Mouse (Mus musculus): ENCODE results near the gene Clcn2. TPM values are rescaled to one million over a fixed set of nuclear protein-coding genes. Genes with fewer than 3 reads are reported as not detected.

Clcn2 gene
- polyA plus RNA-seq (2015; fragmentation: Nextera tagmentation; extraction: Ambion mirVana), result 3.8 TPM in 2 replicates

GRCm38 (mm10) chr16:20717181-20717977, at the start of gene Clcn2, which contains the start of gene Polr2h:
Clcn2 (minus strand) TSS chr16:20717746.
Polr2h (plus strand) TSS chr16:20717665.
- H3K36me3 ChIP-seq (ENCODE audit: control insufficient read depth, insufficient read depth), result peaks cover 6% of the 10 kb centered on the region
- under 1% methylated on average over 62 of the region's 62 CpGs for WGBS
- H3K4me2 ChIP-seq (ENCODE audit: low read depth, low read length), result peak within 1 kb of the TSS; percentile 88
- peak within 1 kb of the TSS; percentile 80 for H3K4me3 ChIP-seq (ENCODE audit: low read length)
- no peaks in the 10 kb centered on the region for H3K9me3 ChIP-seq (replicated peaks; ENCODE audit: control insufficient read depth, low read length)
- peaks cover 18% of the 10 kb centered on the region for H3K4me1 ChIP-seq (ENCODE audit: control insufficient read depth, insufficient read depth, low read length)
- no peaks in the 10 kb centered on the region for H3K27me3 ChIP-seq (ENCODE audit: control insufficient read depth, insufficient read depth, low read length)
- peak within 1 kb of the TSS; percentile 91 for H3K27ac ChIP-seq (ENCODE audit: low read length)
- peak; percentile 86 for ATAC-seq (replicated peaks; ENCODE audit: extremely low read depth, insufficient read depth, low FRiP score)
- peak within 1 kb of the TSS; percentile 80 for H3K9ac ChIP-seq (ENCODE audit: low read length)

- no peak for ATAC-seq (replicated peaks; ENCODE audit: extremely low read depth, insufficient read depth, low FRiP score)
Observed at GRCm38 (mm10) chr16:20765244-20765643, 47.7 kb upstream of the Clcn2 start.

GRCm38 (mm10) chr16:20761681-20762080, 44.1 kb upstream of the Clcn2 start:
- Histone ChIP-seq H3K4me2 (ENCODE audit: low read depth, low read length) (no peak overlapping the region), H3K9ac (ENCODE audit: low read length) (no peak overlapping the region), H3K27ac (ENCODE audit: low read length) (no peak overlapping the region), H3K36me3 (ENCODE audit: control insufficient read depth, insufficient read depth) (no peaks in the 10 kb centered on the region), H3K9me3 (replicated peaks; ENCODE audit: control insufficient read depth, low read length) (no peaks in the 10 kb centered on the region), H3K4me3 (ENCODE audit: low read length) (no peak overlapping the region), H3K27me3 (ENCODE audit: control insufficient read depth, insufficient read depth, low read length) (no peaks in the 10 kb centered on the region), H3K4me1 (ENCODE audit: control insufficient read depth, insufficient read depth, low read length) (no peaks in the 10 kb centered on the region)
- WGBS, result 4% methylated on average over 3 of the region's 3 CpGs
- no peak for ATAC-seq (replicated peaks; ENCODE audit: extremely low read depth, insufficient read depth, low FRiP score)

More at GRCm38 (mm10) chr16:20765244-20765643, 47.7 kb upstream of the Clcn2 start:
- no peaks in the 10 kb centered on the region for H3K27me3 ChIP-seq (ENCODE audit: control insufficient read depth, insufficient read depth, low read length)
- no peaks in the 10 kb centered on the region for H3K4me1 ChIP-seq (ENCODE audit: control insufficient read depth, insufficient read depth, low read length)
- H3K27ac ChIP-seq (ENCODE audit: low read length), result no peak overlapping the region
- WGBS, result 42% methylated on average over 9 of the region's 9 CpGs
- no peaks in the 10 kb centered on the region for H3K9me3 ChIP-seq (replicated peaks; ENCODE audit: control insufficient read depth, low read length)
- H3K4me2 ChIP-seq (ENCODE audit: low read depth, low read length), result no peak overlapping the region
- no peaks in the 10 kb centered on the region for H3K36me3 ChIP-seq (ENCODE audit: control insufficient read depth, insufficient read depth)
- H3K4me3 ChIP-seq (ENCODE audit: low read length), result no peak overlapping the region
- H3K9ac ChIP-seq (ENCODE audit: low read length), result no peak overlapping the region

DNA sequence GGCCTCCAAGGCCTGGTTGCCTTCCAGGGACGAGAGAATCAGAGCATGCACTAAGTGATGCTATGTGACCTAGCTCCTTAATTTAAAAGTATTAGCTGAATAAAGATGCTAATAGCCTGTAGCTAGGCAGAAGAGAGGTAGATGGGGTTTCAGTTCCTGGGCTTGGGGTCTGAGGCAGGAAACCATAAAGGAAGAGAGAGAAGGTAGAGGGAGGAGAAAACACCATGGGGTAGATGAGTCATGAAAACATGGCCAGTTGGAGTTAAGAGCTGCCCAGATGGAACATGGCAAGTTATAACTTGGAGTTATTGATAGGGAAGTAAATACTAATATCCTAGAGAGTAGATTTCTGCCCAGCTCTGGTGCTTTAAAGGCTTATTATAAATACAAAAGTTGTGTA, 39.8 kb upstream of the Clcn2 start:
- H3K4me1 ChIP-seq (ENCODE audit: control insufficient read depth, insufficient read depth, low read length), result no peaks in the 10 kb centered on the region
- H3K4me3 ChIP-seq (ENCODE audit: low read length), result no peak overlapping the region
- no peaks in the 10 kb centered on the region for H3K9me3 ChIP-seq (replicated peaks; ENCODE audit: control insufficient read depth, low read length)
- no peaks in the 10 kb centered on the region for H3K36me3 ChIP-seq (ENCODE audit: control insufficient read depth, insufficient read depth)
- H3K27ac ChIP-seq (ENCODE audit: low read length), result no peak overlapping the region
- no peak overlapping the region for H3K4me2 ChIP-seq (ENCODE audit: low read depth, low read length)
- no peaks in the 10 kb centered on the region for H3K27me3 ChIP-seq (ENCODE audit: control insufficient read depth, insufficient read depth, low read length)
- no peak for ATAC-seq (replicated peaks; ENCODE audit: extremely low read depth, insufficient read depth, low FRiP score)
- 57% methylated on average over 1 of the region's 1 CpGs for WGBS
- no peak overlapping the region for H3K9ac ChIP-seq (ENCODE audit: low read length)

GRCm38 (mm10) chr16:20756052-20756451, 38.5 kb upstream of the Clcn2 start:
- Histone ChIP-seq H3K9ac (ENCODE audit: low read length) (no peak overlapping the region), H3K9me3 (replicated peaks; ENCODE audit: control insufficient read depth, low read length) (no peaks in the 10 kb centered on the region), H3K4me3 (ENCODE audit: low read length) (no peak overlapping the region), H3K4me1 (ENCODE audit: control insufficient read depth, insufficient read depth, low read length) (no peaks in the 10 kb centered on the region), H3K4me2 (ENCODE audit: low read depth, low read length) (no peak overlapping the region), H3K27ac (ENCODE audit: low read length) (no peak overlapping the region), H3K36me3 (ENCODE audit: control insufficient read depth, insufficient read depth) (no peaks in the 10 kb centered on the region), H3K27me3 (ENCODE audit: control insufficient read depth, insufficient read depth, low read length) (no peaks in the 10 kb centered on the region)
- ATAC-seq (replicated peaks; ENCODE audit: extremely low read depth, insufficient read depth, low FRiP score), result no peak
- WGBS, result 83% methylated on average over 5 of the region's 5 CpGs

DNA sequence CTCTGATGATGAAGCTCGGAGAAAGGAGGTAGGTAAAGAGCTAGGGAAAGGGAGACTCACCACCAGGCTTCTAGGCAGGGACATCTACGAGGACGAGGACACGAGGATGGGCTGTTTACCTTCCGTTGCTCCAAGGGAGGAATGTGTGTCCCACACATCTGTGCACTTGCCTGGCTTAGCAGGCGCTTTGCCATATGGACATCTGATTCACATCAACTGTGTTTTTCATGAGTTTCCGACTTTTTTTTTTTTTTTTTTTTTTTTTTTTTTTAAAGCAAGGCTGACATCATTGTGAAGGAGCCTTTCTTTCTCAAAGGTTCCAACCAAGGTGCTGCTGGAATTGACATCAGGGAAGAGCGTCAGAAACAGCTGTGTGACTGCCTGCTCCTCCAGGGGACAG, 33.0 kb upstream of the Clcn2 start:
- no peak overlapping the region for H3K4me3 ChIP-seq (ENCODE audit: low read length)
- H3K9ac ChIP-seq (ENCODE audit: low read length), result no peak overlapping the region
- no peaks in the 10 kb centered on the region for H3K36me3 ChIP-seq (ENCODE audit: control insufficient read depth, insufficient read depth)
- H3K4me1 ChIP-seq (ENCODE audit: control insufficient read depth, insufficient read depth, low read length), result no peaks in the 10 kb centered on the region
- H3K4me2 ChIP-seq (ENCODE audit: low read depth, low read length), result no peak overlapping the region
- WGBS, result 41% methylated on average over 8 of the region's 8 CpGs
- H3K27me3 ChIP-seq (ENCODE audit: control insufficient read depth, insufficient read depth, low read length), result no peaks in the 10 kb centered on the region
- ATAC-seq (replicated peaks; ENCODE audit: extremely low read depth, insufficient read depth, low FRiP score), result no peak
- no peak overlapping the region for H3K27ac ChIP-seq (ENCODE audit: low read length)
- no peaks in the 10 kb centered on the region for H3K9me3 ChIP-seq (replicated peaks; ENCODE audit: control insufficient read depth, low read length)

- H3K36me3 ChIP-seq (ENCODE audit: control insufficient read depth, insufficient read depth), result no peaks in the 10 kb centered on the region
- H3K9ac ChIP-seq (ENCODE audit: low read length), result no peak overlapping the region
- no peaks in the 10 kb centered on the region for H3K9me3 ChIP-seq (replicated peaks; ENCODE audit: control insufficient read depth, low read length)
- no peak overlapping the region for H3K4me3 ChIP-seq (ENCODE audit: low read length)
- H3K4me2 ChIP-seq (ENCODE audit: low read depth, low read length), result no peak overlapping the region
- H3K4me1 ChIP-seq (ENCODE audit: control insufficient read depth, insufficient read depth, low read length), result no peaks in the 10 kb centered on the region
- H3K27ac ChIP-seq (ENCODE audit: low read length), result no peak overlapping the region
- WGBS, result 54% methylated on average over 6 of the region's 6 CpGs
- no peak for ATAC-seq (replicated peaks; ENCODE audit: extremely low read depth, insufficient read depth, low FRiP score)
- H3K27me3 ChIP-seq (ENCODE audit: control insufficient read depth, insufficient read depth, low read length), result no peaks in the 10 kb centered on the region
Observed at GRCm38 (mm10) chr16:20746641-20747040, 29.1 kb upstream of the Clcn2 start.

- WGBS, result 85% methylated on average over 9 of the region's 9 CpGs
- ATAC-seq (replicated peaks; ENCODE audit: extremely low read depth, insufficient read depth, low FRiP score), result no peak
Observed at GRCm38 (mm10) chr16:20739845-20740244, 22.3 kb upstream of the Clcn2 start.

DNA sequence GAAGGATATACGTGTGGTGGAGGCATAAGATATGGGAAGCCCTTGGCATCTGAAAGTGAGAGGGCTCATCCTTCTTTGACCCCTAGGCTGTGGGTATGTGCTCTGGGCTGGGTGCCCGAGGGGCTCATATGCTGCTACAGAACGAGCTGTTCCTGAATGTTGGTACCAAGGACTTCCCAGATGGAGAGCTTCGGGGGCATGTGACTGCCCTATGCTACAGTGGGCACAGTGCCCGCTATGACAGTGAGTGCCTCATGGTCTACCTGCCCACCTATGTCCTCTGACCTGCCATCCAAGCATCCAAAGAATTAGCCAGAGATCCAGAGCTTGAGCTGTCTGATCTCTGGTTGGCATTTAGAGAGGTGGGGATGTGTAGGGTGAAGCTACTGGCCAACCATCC, 19.3 kb upstream of the Clcn2 start:
- H3K9ac ChIP-seq (ENCODE audit: low read length), result no peak overlapping the region
- H3K9me3 ChIP-seq (replicated peaks; ENCODE audit: control insufficient read depth, low read length), result no peaks in the 10 kb centered on the region
- no peaks in the 10 kb centered on the region for H3K36me3 ChIP-seq (ENCODE audit: control insufficient read depth, insufficient read depth)
- H3K27ac ChIP-seq (ENCODE audit: low read length), result no peak overlapping the region
- H3K27me3 ChIP-seq (ENCODE audit: control insufficient read depth, insufficient read depth, low read length), result peaks cover 47% of the 10 kb centered on the region
- no peak overlapping the region for H3K4me3 ChIP-seq (ENCODE audit: low read length)
- no peak overlapping the region for H3K4me2 ChIP-seq (ENCODE audit: low read depth, low read length)
- H3K4me1 ChIP-seq (ENCODE audit: control insufficient read depth, insufficient read depth, low read length), result peaks cover 6% of the 10 kb centered on the region
- ATAC-seq (replicated peaks; ENCODE audit: extremely low read depth, insufficient read depth, low FRiP score), result no peak
- 75% methylated on average over 5 of the region's 5 CpGs for WGBS

More at GRCm38 (mm10) chr16:20739845-20740244, 22.3 kb upstream of the Clcn2 start:
- Histone ChIP-seq H3K4me1 (ENCODE audit: control insufficient read depth, insufficient read depth, low read length) (no peaks in the 10 kb centered on the region), H3K36me3 (ENCODE audit: control insufficient read depth, insufficient read depth) (no peaks in the 10 kb centered on the region), H3K27ac (ENCODE audit: low read length) (no peak overlapping the region), H3K27me3 (ENCODE audit: control insufficient read depth, insufficient read depth, low read length) (peaks cover 24% of the 10 kb centered on the region), H3K4me3 (ENCODE audit: low read length) (no peak overlapping the region), H3K4me2 (ENCODE audit: low read depth, low read length) (no peak overlapping the region), H3K9me3 (replicated peaks; ENCODE audit: control insufficient read depth, low read length) (no peaks in the 10 kb centered on the region), H3K9ac (ENCODE audit: low read length) (no peak overlapping the region)
